Mouse (Mus musculus): ENCODE measurements around the gene Man1a.

- TF ChIP-seq CTCF (IDR thresholded peaks at IDR 0.05; ENCODE audit: borderline replicate concordance, insufficient read depth, low read length) (no peak), POLR2A (IDR thresholded peaks at IDR 0.05; ENCODE audit: low read depth, low read length) (no peak)
Observed at GRCm38 (mm10) chr10:53959759-53960158, 116.7 kb downstream of the Man1a start.

Data from embryonic fibroblast, embryonic 13.5 days (primary cell).